Mouse (Mus musculus) megakaryocyte, embryonic 14.5 days (primary cell): Measurements from ENCODE around the gene Ptprr.

ENCODE experiments used
- FLI1 ChIP-seq: IDR thresholded peaks from 2 replicates; pipeline ENCODE4 v1.6.1; 2012; ENCODE audit warnings: low read length, inconsistent platforms, mixed read lengths
- GATA1 ChIP-seq: IDR thresholded peaks from 3 replicates; pipeline ENCODE4 v1.6.1; 2012; ENCODE audit warnings: mixed read lengths, low read length, inconsistent platforms, borderline replicate concordance

- TF ChIP-seq GATA1 (no peak), FLI1 (no peak)
These were observed 113.2 kb downstream of the Ptprr start for GRCm38 (mm10) chr10:116131223-116131622.
